Mouse (Mus musculus): ENCODE measurements around the gene Abcc8.

- TF ChIP-seq CTCF (IDR thresholded peaks at IDR 0.05; ENCODE audit: borderline replicate concordance, control insufficient read depth, extremely low read depth, insufficient read depth, low read length, poor library complexity): no peak
- no peak for TF ChIP-seq POLR2A (IDR thresholded peaks at IDR 0.05; ENCODE audit: control insufficient read depth, extremely low read depth, insufficient read depth, low read length, poor library complexity)
These were observed 102.2 kb downstream of the Abcc8 start for GRCm38 (mm10) chr7:46077675-46078074.

Data from thymus, adult 2 months (tissue).